Mouse (Mus musculus) C2C12 (cell line): Measurements from ENCODE around the gene Ppwd1.

Experiments
- CTCF ChIP-seq: IDR thresholded peaks from one replicate; pipeline ENCODE4 v1.5.1; 2011; ENCODE audit not compliant: control insufficient read depth, insufficient read depth, insufficient read length
- USF1 ChIP-seq: IDR thresholded peaks from one replicate; pipeline ENCODE4 v1.6.1; 2011; ENCODE audit warnings: low read depth, mild to moderate bottlenecking, control low read depth, moderate library complexity

DNA sequence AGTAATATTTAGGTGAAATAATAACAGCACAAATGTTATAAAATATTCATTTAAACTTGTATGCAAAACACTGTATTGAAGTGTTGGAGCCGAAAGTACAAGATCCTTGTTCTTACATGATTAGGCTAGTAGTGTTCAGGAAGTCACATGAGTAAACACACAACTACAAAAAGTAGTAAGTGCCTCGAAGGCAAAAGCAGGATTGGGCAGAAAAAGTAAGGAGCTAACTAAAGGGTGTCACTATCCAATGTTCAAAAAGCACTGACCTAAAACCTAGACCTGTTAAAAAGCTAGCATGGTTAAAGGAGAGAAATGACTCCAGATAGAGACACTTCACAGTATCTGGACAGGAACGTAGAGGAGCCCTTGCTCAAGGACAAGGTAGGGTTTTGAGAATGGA lies 1.2 kb downstream of the Ppwd1 start:
- TF ChIP-seq CTCF (no peak), USF1 (no peak)
